ENCODE assay signal across 8 mouse cellular contexts in the genomic region with DNA sequence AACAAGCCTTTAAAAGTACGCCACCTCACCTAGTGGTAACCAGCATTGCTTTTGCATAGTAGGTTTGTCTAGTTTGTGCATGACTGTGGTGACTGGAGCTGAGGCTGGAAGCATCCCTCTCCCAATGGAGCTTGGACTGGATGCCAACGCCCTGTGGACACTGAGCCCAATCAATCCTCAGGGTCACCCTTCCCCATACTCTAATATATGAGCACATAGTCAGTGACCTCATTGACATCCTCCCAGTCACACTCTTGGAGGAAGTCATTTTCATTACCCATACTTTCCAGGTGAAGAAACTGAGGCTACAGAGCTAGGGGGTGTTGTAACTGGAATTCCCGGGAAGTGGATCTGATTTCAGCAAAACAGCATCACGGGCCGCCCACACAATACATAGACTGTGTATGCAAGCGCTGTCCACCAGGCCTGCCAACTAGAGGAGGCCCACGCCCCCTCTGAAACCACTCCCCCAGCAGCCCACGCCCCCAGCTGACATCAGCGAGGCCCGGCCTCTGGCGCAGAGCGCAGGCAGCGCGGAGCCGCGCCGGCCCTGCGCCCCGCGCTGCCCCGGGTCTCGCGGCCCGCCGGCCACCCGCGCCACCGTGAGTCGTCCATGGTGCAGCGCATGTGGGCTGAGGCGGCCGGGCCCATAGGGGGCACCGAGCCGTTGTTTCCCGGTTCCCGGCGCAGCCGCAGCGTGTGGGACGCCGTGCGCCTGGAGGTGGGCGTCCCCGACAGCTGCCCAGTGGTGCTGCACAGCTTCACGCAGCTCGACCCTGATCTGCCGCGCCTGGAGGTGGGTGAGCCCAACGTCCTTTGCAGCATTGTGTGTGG. TPM values are rescaled to one million over a fixed set of nuclear protein-coding genes. Genes with fewer than 3 reads are reported as not detected.
DNase-seq lines count a peak whose midpoint lies in the region; ATAC-seq lines count a peak whose summit lies in the region.

No protein-coding gene starts in this region.

- H3K27me3 ChIP-seq in embryonic facial prominence, embryonic 14.5 days (replicated peaks; ENCODE audit: control insufficient read depth, insufficient read depth, low read length): no peaks in the 10 kb centered on the region
- H3K27me3 ChIP-seq in kidney, embryonic 14.5 days (ENCODE audit: control insufficient read depth, insufficient read depth, low read length): no peaks in the 10 kb centered on the region
- no peaks in the 10 kb centered on the region for H3K27me3 ChIP-seq in stomach, embryonic 14.5 days (ENCODE audit: control insufficient read depth, insufficient read depth, low read length)

- no peaks in the 10 kb centered on the region for H3K36me3 ChIP-seq in embryonic facial prominence, embryonic 14.5 days (ENCODE audit: control insufficient read depth, insufficient read depth, low read length)
- no peaks in the 10 kb centered on the region for H3K36me3 ChIP-seq in kidney, embryonic 14.5 days (ENCODE audit: control insufficient read depth, insufficient read depth, low read length)
- no peaks in the 10 kb centered on the region for H3K36me3 ChIP-seq in stomach, embryonic 14.5 days (ENCODE audit: control insufficient read depth, insufficient read depth, low read length)

- H3K4me1 ChIP-seq in embryonic facial prominence, embryonic 14.5 days (ENCODE audit: control insufficient read depth, insufficient read depth, low read length): peaks cover 63% of the 10 kb centered on the region
- peaks cover 51% of the 10 kb centered on the region for H3K4me1 ChIP-seq in kidney, embryonic 14.5 days (ENCODE audit: control insufficient read depth, insufficient read depth, low read length)
- peaks cover 54% of the 10 kb centered on the region for H3K4me1 ChIP-seq in stomach, embryonic 14.5 days (ENCODE audit: control insufficient read depth, insufficient read depth, low read length)

- peak overlapping the region; percentile 95 for H3K27ac ChIP-seq in embryonic facial prominence, embryonic 14.5 days (replicated peaks; ENCODE audit: low read depth, low read length)
- H3K27ac ChIP-seq in kidney, embryonic 14.5 days (ENCODE audit: low read depth, low read length): peak overlapping the region; percentile 62
- peak overlapping the region; percentile 87 for H3K27ac ChIP-seq in stomach, embryonic 14.5 days (ENCODE audit: low read length)

- H3K9ac ChIP-seq in embryonic facial prominence, embryonic 14.5 days (ENCODE audit: low read depth, low read length): peak overlapping the region; percentile 83
- peak overlapping the region; percentile 74 for H3K9ac ChIP-seq in kidney, embryonic 14.5 days (ENCODE audit: low read depth, low read length)
- peak overlapping the region; percentile 76 for H3K9ac ChIP-seq in stomach, embryonic 14.5 days (replicated peaks; ENCODE audit: low read depth, low read length)

- H3K9me3 ChIP-seq in embryonic facial prominence, embryonic 14.5 days (ENCODE audit: control insufficient read depth, low read length): no peaks in the 10 kb centered on the region
- no peaks in the 10 kb centered on the region for H3K9me3 ChIP-seq in kidney, embryonic 14.5 days (ENCODE audit: control insufficient read depth, low read length)
- no peaks in the 10 kb centered on the region for H3K9me3 ChIP-seq in stomach, embryonic 14.5 days (ENCODE audit: control insufficient read depth, low read depth, low read length)

- WGBS in embryonic facial prominence, embryonic 14.5 days: 6% methylated on average over 18 of the region's 49 CpGs
- 2% methylated on average over 49 of the region's 49 CpGs for WGBS in kidney, embryonic 14.5 days
- WGBS in stomach, embryonic 14.5 days: 3% methylated on average over 48 of the region's 49 CpGs

- DNase-seq in 3T3-L1 (ENCODE audit: low read depth, low spot score) (peak; percentile 93), liver (peak; percentile 80)
- peak; percentile 94 to 95 for DNase-seq in adrenal gland, postnatal 36 days
- DNase-seq in embryonic facial prominence, embryonic 14.5 days (ENCODE audit: low spot score): peak; percentile 96
- DNase-seq in heart, adult 9 months (ENCODE audit: low spot score in 2 of 2): peak; percentile 90 to 92
- DNase-seq in monocyte, adult 2 months (ENCODE audit: low read depth in 1 of 2, low spot score in 2 of 2): peak; percentile 64 to 81

- H3K4me2 ChIP-seq in embryonic facial prominence, embryonic 14.5 days (ENCODE audit: low read depth, low read length): peak overlapping the region; percentile 67
- H3K4me2 ChIP-seq in kidney, embryonic 14.5 days (replicated peaks; ENCODE audit: low read depth, low read length): peak overlapping the region; percentile 84
- peak overlapping the region; percentile 53 for H3K4me2 ChIP-seq in stomach, embryonic 14.5 days (replicated peaks; ENCODE audit: low read depth, low read length)

- ATAC-seq in embryonic facial prominence, embryonic 14.5 days (ENCODE audit: low read depth): peak; percentile 95
- ATAC-seq in kidney, embryonic 14.5 days (ENCODE audit: low FRiP score, low TSS enrichment): peak; percentile 90
- peak; percentile 92 for ATAC-seq in stomach, embryonic 14.5 days (ENCODE audit: insufficient number of reproducible peaks, insufficient read depth, low FRiP score, low read depth)

- peak overlapping the region; percentile 75 for H3K4me3 ChIP-seq in embryonic facial prominence, embryonic 14.5 days (ENCODE audit: low read depth, low read length)
- H3K4me3 ChIP-seq in kidney, embryonic 14.5 days (ENCODE audit: low read length): peak overlapping the region; percentile 65
- H3K4me3 ChIP-seq in stomach, embryonic 14.5 days (ENCODE audit: low read depth, low read length): peak overlapping the region; percentile 65

RNA-seq across cellular contexts. Expression of a gene that starts 20.2 kb away (rescaled TPM):
- 10 to 100 TPM; 23.3 to 27.9 TPM for total RNA-seq in adrenal gland, postnatal 36 days (2021)
- 59.3 and 67.5 TPM in 2 replicates for polyA plus RNA-seq in embryonic facial prominence, embryonic 14.5 days (2014; fragmentation: Nextera tagmentation; extraction: Ambion mirVana)
- polyA plus RNA-seq in kidney, embryonic 14.5 days (2014; fragmentation: Nextera tagmentation; extraction: Ambion mirVana): 23.7 and 26.6 TPM in 2 replicates
- 36.2 and 38.6 TPM in 2 replicates for polyA plus RNA-seq in stomach, embryonic 14.5 days (2014; fragmentation: Nextera tagmentation; extraction: Ambion mirVana)

RNA-seq across cellular contexts. Expression of a gene that starts 27.3 kb away (rescaled TPM):
- total RNA-seq in adrenal gland, postnatal 36 days (2021): 1 to 10 TPM; 2.6 to 3.3 TPM
- polyA plus RNA-seq in embryonic facial prominence, embryonic 14.5 days (2014; fragmentation: Nextera tagmentation; extraction: Ambion mirVana): 2.7 TPM in 1 of 2 replicates, not detected in the other
- 2.7 and 9.9 TPM in 2 replicates for polyA plus RNA-seq in kidney, embryonic 14.5 days (2014; fragmentation: Nextera tagmentation; extraction: Ambion mirVana)
- 6.6 and 7.5 TPM in 2 replicates for polyA plus RNA-seq in stomach, embryonic 14.5 days (2014; fragmentation: Nextera tagmentation; extraction: Ambion mirVana)

RNA-seq across cellular contexts. Expression of a gene that starts 30.0 kb away (rescaled TPM):
- total RNA-seq in adrenal gland, postnatal 36 days (2021): not detected
- not detected in 2 replicates for polyA plus RNA-seq in embryonic facial prominence, embryonic 14.5 days (2014; fragmentation: Nextera tagmentation; extraction: Ambion mirVana)
- polyA plus RNA-seq in kidney, embryonic 14.5 days (2014; fragmentation: Nextera tagmentation; extraction: Ambion mirVana): not detected in 2 replicates
- 28.9 TPM in 1 of 2 replicates, not detected in the other for polyA plus RNA-seq in stomach, embryonic 14.5 days (2014; fragmentation: Nextera tagmentation; extraction: Ambion mirVana)

RNA-seq across cellular contexts. Expression of a gene that starts 36.5 kb away (rescaled TPM):
- total RNA-seq in adrenal gland, postnatal 36 days (2021): 1 to 10 TPM; 3.7 to 4.3 TPM
- polyA plus RNA-seq in embryonic facial prominence, embryonic 14.5 days (2014; fragmentation: Nextera tagmentation; extraction: Ambion mirVana): 1.3 and 1.7 TPM in 2 replicates
- polyA plus RNA-seq in kidney, embryonic 14.5 days (2014; fragmentation: Nextera tagmentation; extraction: Ambion mirVana): 2.7 and 3.5 TPM in 2 replicates
- polyA plus RNA-seq in stomach, embryonic 14.5 days (2014; fragmentation: Nextera tagmentation; extraction: Ambion mirVana): 2.9 and 3.1 TPM in 2 replicates

RNA-seq across cellular contexts. Expression of a gene that starts 50.4 kb away (rescaled TPM):
- total RNA-seq in adrenal gland, postnatal 36 days (2021): 10 to 100 TPM; 17.5 to 19.5 TPM
- 23.7 and 27.9 TPM in 2 replicates for polyA plus RNA-seq in embryonic facial prominence, embryonic 14.5 days (2014; fragmentation: Nextera tagmentation; extraction: Ambion mirVana)
- polyA plus RNA-seq in kidney, embryonic 14.5 days (2014; fragmentation: Nextera tagmentation; extraction: Ambion mirVana): 31.1 and 35.8 TPM in 2 replicates
- polyA plus RNA-seq in stomach, embryonic 14.5 days (2014; fragmentation: Nextera tagmentation; extraction: Ambion mirVana): 29.0 and 30.5 TPM in 2 replicates

Comparison
In these comparisons a context has a peak if more than half of its experiments do, and no peak if none do; other contexts are left out.
1. Peak in every context shown above with its lines: DNase-seq, ATAC-seq, H3K4me3 ChIP-seq and H3K27ac ChIP-seq.